Mouse (Mus musculus) limb, embryonic 14.5 days (tissue): ENCODE measurements around the gene Cmya5. TPM values are rescaled to one million over a fixed set of nuclear protein-coding genes. Genes with fewer than 3 reads are reported as not detected.

Source experiments
- ATAC-seq: fragments of 200-750 bp; cut with Nextera tagmentation; 2 replicates; pipeline ENCODE4 v1.8.0; 2017; ENCODE audit warnings: low read depth, moderate number of reproducible peaks, moderate TSS enrichment; ENCODE audit not compliant: low FRiP score
- DNase-seq: peaks from one replicate; pipeline ENCODE4 v3.0.0-alpha.2; 2015; ENCODE audit warnings: low spot score
- H3K27ac ChIP-seq: fragments of 300-500 bp; sonication (generic); replicated peaks from 2 replicates; pipeline ENCODE4 v1.5.1; 2014; ENCODE audit warnings: low read depth, mild to moderate bottlenecking, low read length, moderate library complexity, mixed read lengths
- H3K27me3 ChIP-seq: fragments of 300-500 bp; sonication (generic); 2 replicates; pipeline ENCODE4 v1.6.1; 2014; ENCODE audit warnings: low read length, mixed read lengths; ENCODE audit not compliant: control insufficient read depth, insufficient read depth
- H3K36me3 ChIP-seq: fragments of 300-500 bp; sonication (generic); 2 replicates; pipeline ENCODE4 v1.6.1; 2014; ENCODE audit warnings: mild to moderate bottlenecking, low read length, moderate library complexity, mixed read lengths; ENCODE audit not compliant: control insufficient read depth, insufficient read depth
- H3K4me1 ChIP-seq: fragments of 300-500 bp; sonication (generic); 2 replicates; pipeline ENCODE4 v1.6.1; 2014; ENCODE audit warnings: antibody characterized with exemption, low read length, mixed read lengths; ENCODE audit not compliant: control insufficient read depth, insufficient read depth
- H3K4me2 ChIP-seq: fragments of 300-500 bp; sonication (generic); replicated peaks from 2 replicates; pipeline ENCODE4 v1.6.1; 2014; ENCODE audit warnings: low read depth, mild to moderate bottlenecking, low read length, moderate library complexity; ENCODE audit not compliant: severe bottlenecking
- H3K4me3 ChIP-seq: fragments of 300-500 bp; sonication (generic); replicated peaks from 2 replicates; pipeline ENCODE4 v1.5.1; 2014; ENCODE audit warnings: low read length
- H3K9ac ChIP-seq: fragments of 300-500 bp; sonication (generic); 2 replicates; pipeline ENCODE4 v1.6.1; 2014; ENCODE audit warnings: mild to moderate bottlenecking, low read depth, low read length, moderate library complexity; ENCODE audit not compliant: severe bottlenecking
- H3K9me3 ChIP-seq: fragments of 300-500 bp; sonication (generic); 2 replicates; pipeline ENCODE4 v1.6.1; 2016; ENCODE audit warnings: low read length; ENCODE audit not compliant: control insufficient read depth
- POLR2A ChIP-seq: fragments of 200-500 bp; IDR thresholded peaks from 2 replicates; pipeline ENCODE4 v1.8.0; 2012; ENCODE audit warnings: inconsistent platforms, mild to moderate bottlenecking, moderate library complexity, borderline replicate concordance; ENCODE audit not compliant: insufficient read depth, insufficient read length; ENCODE audit errors: extremely low read depth
- WGBS: fragments of 180-500 bp; shearing (Covaris S2); extraction: QIAGEN DNeasy Blood & Tissue Kit; methylation state at CpG from one replicate; pipeline ENCODE4 v1.1.7; 2014; 5-methylcytosine and 5-hydroxymethylcytosine counted together
- polyA plus RNA-seq, 2 experiments: library from polyadenylated mRNA; depleted of rRNA in 1 of 2; stranded (reverse) in 1 of 2; unstranded in 1 of 2; fragments of >200 nt; fragmentation: Nextera tagmentation in 1 of 2; extraction: Ambion mirVana in 1 of 2; gene quantifications; 2 replicates each; pipeline versions ENCODE4 v1.2.1 to v1.2.3; 2012 to 2014

Gene Cmya5
- polyA plus RNA-seq, 2 experiments: 0.73 to 0.78 TPM

- no peak overlapping the region for H3K4me2 ChIP-seq
- no peaks in the 10 kb centered on the region for H3K36me3 ChIP-seq
- DNase-seq: no peak
- no peak for ATAC-seq
- 72% methylated on average over 7 of the region's 7 CpGs for WGBS
- TF ChIP-seq POLR2A: no peak
- no peaks in the 10 kb centered on the region for H3K4me1 ChIP-seq
- H3K4me3 ChIP-seq: no peak overlapping the region
- no peak overlapping the region for H3K9ac ChIP-seq
- no peaks in the 10 kb centered on the region for H3K27me3 ChIP-seq
- H3K27ac ChIP-seq: no peak overlapping the region
- H3K9me3 ChIP-seq: no peaks in the 10 kb centered on the region
Measured at GRCm38 (mm10) chr13:93117241-93117640, 27.3 kb downstream of the Cmya5 start.

- WGBS: 90% methylated on average over 4 of the region's 4 CpGs
- no peaks in the 10 kb centered on the region for H3K9me3 ChIP-seq
- no peak for TF ChIP-seq POLR2A
- H3K36me3 ChIP-seq: no peaks in the 10 kb centered on the region
- no peak overlapping the region for H3K27ac ChIP-seq
- H3K4me2 ChIP-seq: no peak overlapping the region
- ATAC-seq: no peak
- H3K9ac ChIP-seq: no peak overlapping the region
- no peaks in the 10 kb centered on the region for H3K4me1 ChIP-seq
- H3K4me3 ChIP-seq: no peak overlapping the region
- DNase-seq: no peak
- H3K27me3 ChIP-seq: no peaks in the 10 kb centered on the region
Measured at GRCm38 (mm10) chr13:93102340-93103090, 42.0 kb downstream of the Cmya5 start.

GRCm38 (mm10) chr13:93098596-93098995, 45.9 kb downstream of the Cmya5 start:
- no peaks in the 10 kb centered on the region for H3K4me1 ChIP-seq
- H3K9ac ChIP-seq: no peak overlapping the region
- ATAC-seq (no peak), DNase-seq (no peak)
- no peaks in the 10 kb centered on the region for H3K36me3 ChIP-seq
- no peaks in the 10 kb centered on the region for H3K9me3 ChIP-seq
- H3K27me3 ChIP-seq: no peaks in the 10 kb centered on the region
- H3K4me2 ChIP-seq: no peak overlapping the region
- TF ChIP-seq POLR2A: no peak
- H3K27ac ChIP-seq: no peak overlapping the region
- WGBS: 81% methylated on average over 3 of the region's 3 CpGs
- H3K4me3 ChIP-seq: no peak overlapping the region

GRCm38 (mm10) chr13:93096643-93097042, 47.9 kb downstream of the Cmya5 start:
- H3K27me3 ChIP-seq: no peaks in the 10 kb centered on the region
- no peak for TF ChIP-seq POLR2A
- H3K4me2 ChIP-seq: no peak overlapping the region
- ATAC-seq (no peak), DNase-seq (no peak)
- H3K9ac ChIP-seq: no peak overlapping the region
- WGBS: 88% methylated on average over 6 of the region's 6 CpGs
- H3K36me3 ChIP-seq: no peaks in the 10 kb centered on the region
- H3K9me3 ChIP-seq: no peaks in the 10 kb centered on the region
- H3K4me3 ChIP-seq: no peak overlapping the region
- H3K27ac ChIP-seq: no peak overlapping the region
- no peaks in the 10 kb centered on the region for H3K4me1 ChIP-seq

GRCm38 (mm10) chr13:93095097-93095791, 49.3 kb downstream of the Cmya5 start:
- no peak overlapping the region for H3K4me2 ChIP-seq
- DNase-seq: no peak
- H3K4me3 ChIP-seq: no peak overlapping the region
- ATAC-seq: no peak
- no peaks in the 10 kb centered on the region for H3K4me1 ChIP-seq
- 91% methylated on average over 15 of the region's 15 CpGs for WGBS
- H3K27ac ChIP-seq: no peak overlapping the region
- no peaks in the 10 kb centered on the region for H3K36me3 ChIP-seq
- TF ChIP-seq POLR2A: no peak
- no peaks in the 10 kb centered on the region for H3K27me3 ChIP-seq
- H3K9ac ChIP-seq: no peak overlapping the region
- no peaks in the 10 kb centered on the region for H3K9me3 ChIP-seq
